Mouse (Mus musculus) activated CD4-positive, CD25-positive, alpha-beta regulatory T cell, adult 4 months (primary cell): ENCODE results near the gene Psma7. TPM values are rescaled to one million over a fixed set of nuclear protein-coding genes. Genes with fewer than 3 reads are reported as not detected.

Experiments used
- ATAC-seq: one replicate; pipeline ENCODE4 v1.8.0; 2017
- polyA plus RNA-seq, 2 experiments: library from polyadenylated mRNA; unstranded; fragments of 100-300 nt; shearing (Covaris generic); gene quantifications; one replicate each; pipeline ENCODE4 v1.2.1; 2017

Psma7 gene
- polyA plus RNA-seq, 2 experiments from 2014 or later, result 466 to 511 TPM

DNA sequence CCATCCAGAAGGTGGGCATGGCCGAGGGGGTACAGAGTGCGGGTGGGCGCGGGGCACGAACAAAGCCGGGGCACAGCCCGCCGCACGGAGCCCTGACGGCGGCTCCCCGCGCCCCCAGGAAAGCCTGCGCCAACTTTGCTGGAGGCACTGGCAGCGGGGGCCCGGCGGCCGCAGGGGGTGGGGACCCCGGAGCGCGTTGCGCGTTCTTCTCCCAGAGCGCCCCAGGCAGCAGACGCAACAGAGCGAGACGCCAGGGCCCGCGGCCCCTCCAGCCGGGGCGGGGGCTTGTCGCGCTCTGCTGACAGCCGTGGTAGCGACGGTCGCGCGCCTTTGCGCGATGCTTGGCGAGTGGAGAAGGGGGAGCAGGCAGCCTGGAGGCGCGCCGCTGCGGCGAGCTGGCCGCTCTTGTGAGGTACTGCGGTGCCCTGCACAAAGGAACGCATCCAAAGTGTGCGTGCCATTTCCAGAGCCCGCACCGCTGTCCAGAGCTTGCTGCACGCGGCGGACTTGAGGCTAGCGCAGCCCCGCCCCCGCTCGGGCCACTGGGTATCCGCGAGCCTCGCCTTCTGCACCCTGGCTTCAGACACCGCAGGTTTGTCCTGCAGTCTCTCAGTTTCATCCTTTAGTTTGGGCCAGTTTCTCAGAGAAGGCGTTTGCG is 754 bp upstream of the Psma7 start:
- peak; percentile 8 for ATAC-seq

DNA sequence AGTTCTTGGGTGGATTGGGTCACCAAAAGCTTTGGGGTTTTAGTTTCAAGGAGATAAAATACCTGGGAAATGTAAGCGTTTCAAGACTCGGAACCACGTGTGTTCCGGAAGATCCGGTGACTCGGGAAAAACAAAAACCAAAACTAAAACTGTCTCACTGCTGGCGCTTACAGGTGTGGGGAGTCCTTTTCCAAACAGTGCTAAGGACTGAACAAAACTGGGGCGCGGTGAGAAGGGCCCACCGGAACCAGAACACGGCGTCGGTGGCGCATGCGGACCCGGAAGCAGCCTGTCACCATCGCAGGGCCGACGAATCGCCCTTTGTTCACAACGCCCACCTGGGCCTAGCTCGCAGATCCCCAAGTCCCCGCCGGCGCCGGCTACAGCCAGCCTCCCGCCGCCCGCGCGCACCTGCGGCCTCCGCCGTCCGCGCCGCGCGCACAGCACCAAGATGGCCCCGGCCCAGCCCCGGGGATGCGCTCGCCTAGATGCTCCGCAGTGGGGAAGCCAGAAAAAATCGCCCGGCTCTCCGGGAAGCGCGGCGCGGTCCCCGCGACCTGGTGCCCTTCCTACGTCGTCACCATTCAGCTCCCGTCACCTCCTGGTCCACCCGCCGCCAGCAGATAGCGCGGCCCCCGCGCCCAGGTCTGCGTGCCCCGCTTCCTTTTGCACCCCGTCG is 517 bp downstream of the Psma7 start:
- peak; percentile 44 for ATAC-seq

DNA sequence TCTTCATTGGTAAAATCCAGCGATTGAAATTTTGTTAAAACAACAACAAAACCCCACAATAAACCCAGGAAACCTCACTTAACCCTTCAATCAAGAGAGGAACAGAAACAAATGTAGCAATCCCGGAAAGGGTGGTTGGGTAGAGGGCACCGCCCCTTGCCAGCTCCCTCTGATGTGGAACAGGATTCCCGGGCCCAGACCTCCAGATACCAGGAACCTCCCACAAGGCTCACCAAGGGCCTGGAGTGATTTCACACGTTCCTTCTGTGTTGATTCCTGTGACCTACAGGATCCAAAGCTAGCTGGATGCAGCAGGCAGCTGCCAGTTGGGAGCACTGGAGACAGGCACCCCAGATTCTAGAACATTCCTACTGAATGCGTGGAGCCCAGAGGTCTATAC is 1.8 kb downstream of the Psma7 start:
- no peak for ATAC-seq

DNA sequence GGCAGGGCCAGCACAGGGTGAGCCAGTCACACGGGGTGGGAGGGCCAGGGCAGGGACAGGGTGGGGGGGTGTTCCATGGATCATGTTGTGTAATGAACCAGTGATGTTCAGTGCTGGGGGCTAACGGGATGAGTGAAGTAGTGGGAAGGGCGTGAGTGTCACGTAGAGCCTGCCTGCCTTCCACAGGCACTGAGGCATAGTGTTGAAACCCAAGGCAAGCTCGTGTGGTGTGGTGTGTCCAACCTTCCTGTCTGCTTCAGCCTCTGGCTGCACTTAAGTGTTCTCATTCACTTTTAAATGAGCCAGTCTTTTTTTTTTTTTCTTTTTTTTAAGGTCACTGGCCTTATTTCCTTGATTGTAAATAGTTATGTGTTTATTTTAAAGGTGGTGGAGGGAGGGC is 7.5 kb downstream of the Psma7 start:
- ATAC-seq, result no peak

DNA sequence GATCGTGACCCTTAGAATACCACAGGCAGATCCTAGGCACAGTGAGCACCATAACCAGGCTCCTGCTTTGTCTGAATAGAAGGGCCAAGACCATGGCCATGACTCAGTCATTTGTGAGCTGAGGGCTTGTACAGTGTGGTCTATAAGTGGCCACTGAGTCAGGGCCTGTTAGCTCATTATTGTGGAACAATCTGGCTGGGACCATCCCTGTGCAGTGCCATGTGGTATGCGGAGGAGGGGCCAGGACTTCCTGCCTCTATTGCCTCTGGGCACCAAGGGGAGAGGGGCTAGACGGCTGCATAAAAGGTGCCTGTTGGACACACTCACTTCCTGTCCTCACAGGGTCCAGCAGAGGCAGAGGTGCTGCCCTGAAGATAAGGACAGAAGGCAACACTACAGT is 8.3 kb downstream of the Psma7 start:
- ATAC-seq, result no peak

DNA sequence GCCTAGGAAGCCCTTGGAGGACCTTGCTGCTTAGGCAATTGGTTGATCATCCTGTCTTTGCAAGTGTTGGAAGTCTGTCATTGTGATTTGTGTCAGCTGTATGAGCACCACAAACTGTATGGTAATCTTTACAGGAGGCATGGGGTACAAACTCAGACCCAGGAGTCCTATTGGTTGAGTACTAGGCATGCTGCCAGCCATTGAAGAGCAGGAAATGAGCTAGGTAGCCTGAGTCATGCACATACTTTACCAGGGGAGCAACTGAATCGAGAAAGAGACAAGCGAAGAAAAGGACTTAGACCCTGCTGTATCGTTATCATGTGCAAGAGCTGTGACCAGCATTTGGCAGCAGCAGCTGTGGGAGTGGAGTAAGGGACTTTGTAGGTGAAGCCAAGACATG is 9.3 kb downstream of the Psma7 start:
- no peak for ATAC-seq

DNA sequence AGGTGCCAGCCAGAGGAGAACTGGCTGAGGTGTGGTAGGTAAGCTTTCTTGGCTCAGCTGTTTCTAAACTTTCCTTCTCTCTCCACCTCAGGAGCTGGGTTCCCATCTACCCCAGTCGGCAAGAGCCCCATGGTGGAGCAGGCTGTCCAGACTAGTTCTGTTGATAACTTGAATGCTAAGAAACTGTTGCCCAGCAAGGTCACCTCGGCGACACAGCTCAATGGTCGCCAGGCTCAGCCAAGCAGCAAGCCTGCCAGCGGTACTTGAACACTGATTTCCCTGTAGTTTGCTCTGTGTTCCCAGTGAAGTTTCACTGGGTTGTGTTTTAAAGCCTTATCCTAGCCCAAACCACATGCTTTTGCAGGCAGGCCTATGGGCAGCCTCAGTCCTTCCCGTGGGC is 11.0 kb downstream of the Psma7 start:
- no peak for ATAC-seq

DNA sequence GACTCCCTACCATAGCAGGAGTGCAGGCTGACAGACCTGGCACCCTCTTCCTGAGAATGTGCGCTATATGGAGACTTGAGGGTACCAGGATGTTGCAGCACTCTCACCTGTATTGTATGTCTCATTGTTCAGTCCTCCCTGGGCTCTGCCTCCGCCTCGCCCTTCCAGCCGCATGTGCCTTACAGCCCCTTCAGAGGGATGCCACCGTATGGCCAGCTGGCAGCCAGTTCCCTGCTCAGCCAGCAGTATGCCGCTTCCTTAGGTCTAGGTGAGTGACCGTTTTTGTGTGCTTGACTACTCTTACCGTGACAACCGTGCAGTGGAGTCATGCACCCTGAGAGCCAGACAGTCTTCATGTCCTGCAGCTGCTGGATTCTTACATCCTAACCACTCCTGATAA is 14.5 kb downstream of the Psma7 start:
- no peak for ATAC-seq

DNA sequence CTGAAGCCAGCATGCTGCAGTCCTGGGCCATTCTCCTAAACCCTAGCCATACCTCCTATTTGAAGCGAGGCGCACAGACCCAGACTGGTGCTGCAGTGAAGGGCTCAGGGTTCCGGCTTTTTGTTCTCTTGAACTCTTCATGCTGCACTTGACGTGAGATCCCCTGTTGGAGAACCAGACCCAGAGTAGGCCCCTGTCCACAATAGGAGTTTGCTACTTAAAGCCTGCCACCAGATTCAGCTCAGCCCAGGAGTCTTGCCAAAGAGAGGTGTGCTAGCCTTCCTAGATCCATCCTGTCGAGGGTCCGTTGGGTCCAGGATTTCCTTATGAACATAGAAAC is 16.4 kb downstream of the Psma7 start:
- ATAC-seq, result no peak

DNA sequence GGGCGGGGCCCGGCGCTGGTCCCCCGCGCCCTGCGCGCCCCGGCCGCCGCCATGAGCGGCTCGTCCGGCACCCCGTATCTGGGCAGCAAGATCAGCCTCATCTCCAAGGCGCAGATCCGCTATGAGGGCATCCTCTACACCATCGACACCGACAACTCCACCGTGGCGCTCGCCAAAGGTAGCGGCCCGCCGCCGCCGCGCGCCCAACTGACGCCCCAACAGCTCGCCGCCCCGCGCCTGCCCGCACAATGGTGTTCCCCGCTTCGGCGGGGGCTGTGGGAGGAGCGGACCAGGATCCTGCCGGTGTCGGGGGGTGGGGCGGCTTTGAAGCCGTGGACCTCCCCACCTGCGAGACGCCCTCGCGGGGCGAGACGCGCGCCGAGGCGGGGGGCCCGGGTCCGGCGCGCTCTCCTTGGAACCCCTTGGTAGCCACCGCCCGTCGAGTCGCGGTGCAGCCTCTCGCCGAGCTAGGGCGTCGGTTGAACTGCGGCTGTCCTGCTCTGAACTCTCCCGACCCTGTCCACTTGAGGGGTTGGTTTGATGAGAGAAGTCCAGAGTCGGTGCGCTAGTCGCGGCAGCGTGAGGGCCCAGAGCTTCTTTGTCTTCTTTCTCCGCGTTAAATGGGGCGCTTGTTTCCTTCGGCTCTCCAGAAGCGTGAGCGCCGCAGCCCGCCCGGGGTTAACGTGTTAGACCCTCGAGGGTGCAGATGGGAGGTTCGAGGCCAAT is 16.9 kb downstream of the Psma7 start:
- peak; percentile 5 for ATAC-seq

DNA sequence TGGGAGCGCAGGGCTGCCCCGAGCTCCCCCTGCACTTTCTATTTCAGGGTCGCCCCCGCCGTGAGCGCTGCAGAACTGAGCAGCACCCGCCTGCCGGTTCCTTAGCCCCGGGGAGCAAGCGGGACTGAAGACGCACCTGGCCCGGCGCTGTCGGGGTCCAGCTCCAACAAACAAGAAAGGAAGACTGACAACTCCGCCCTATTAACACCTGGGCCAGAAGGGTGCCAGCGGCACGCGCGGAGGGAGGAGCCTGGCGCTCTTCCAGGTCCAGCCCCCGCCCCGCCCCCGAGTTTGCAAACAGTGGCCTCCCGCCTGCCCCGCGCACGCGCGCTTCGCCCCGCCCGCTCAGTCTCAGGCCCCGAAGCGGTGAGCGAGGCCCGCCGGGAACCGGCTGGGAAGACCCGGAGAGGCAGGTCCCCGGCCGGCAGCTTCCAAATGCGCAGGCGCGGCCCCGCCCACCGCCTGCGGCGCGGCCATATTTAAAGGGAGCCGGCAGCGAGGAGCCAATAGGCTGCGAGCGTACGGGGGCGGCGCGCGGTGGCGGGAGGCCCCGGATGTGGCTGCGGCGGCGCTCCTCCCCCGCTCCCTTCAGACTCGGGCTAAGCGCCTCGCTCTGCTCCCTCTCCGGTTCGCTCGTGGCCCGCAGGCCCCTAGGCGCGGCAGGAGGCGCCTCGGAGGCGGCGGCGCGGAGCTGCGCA is 17.7 kb downstream of the Psma7 start, which contains the start of gene Lsm14b:
Gene Lsm14b (plus strand): TSS at position 587 of the 698 bp plus-strand sequence.
- ATAC-seq, result peak; percentile 88

DNA sequence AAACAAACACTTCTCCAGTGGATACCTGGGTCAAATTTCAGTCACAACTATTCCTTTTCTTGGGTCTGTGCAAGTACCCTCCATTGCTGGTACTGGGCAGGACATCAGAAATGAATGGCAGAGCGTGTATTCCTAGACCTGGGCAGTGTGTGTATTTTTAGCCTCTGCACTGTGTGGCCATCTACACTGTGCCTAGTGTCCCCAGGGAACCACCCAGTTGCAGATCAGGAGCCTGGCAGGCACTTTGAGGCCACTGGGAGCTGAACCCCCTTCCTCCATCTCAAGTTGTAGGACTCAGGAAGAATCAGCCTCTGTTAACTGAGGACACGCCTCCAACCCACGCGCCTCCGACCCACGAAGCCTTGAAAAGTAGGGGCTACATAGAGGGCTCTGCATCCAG is 19.5 kb downstream of the Psma7 start:
- ATAC-seq, result no peak

DNA sequence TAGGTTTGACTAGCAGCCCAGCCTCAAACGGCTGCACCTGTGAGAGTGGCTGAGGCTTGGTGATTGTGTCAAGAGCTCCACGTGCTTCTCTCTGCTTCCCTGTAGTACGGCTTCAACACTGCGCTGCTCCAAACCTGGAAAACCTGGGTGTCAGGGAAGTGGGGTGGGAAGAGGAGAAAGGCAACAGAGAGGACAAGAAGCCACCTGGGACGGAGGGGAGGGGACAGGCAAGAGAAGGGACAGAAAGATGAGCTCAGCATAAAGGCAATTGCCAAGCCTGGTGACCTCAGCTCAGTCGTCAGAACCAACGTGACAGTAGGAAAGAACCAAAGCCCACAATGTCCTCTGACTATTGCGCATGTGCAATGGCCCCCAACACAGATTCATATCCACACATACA is 21.3 kb downstream of the Psma7 start:
- no peak for ATAC-seq

DNA sequence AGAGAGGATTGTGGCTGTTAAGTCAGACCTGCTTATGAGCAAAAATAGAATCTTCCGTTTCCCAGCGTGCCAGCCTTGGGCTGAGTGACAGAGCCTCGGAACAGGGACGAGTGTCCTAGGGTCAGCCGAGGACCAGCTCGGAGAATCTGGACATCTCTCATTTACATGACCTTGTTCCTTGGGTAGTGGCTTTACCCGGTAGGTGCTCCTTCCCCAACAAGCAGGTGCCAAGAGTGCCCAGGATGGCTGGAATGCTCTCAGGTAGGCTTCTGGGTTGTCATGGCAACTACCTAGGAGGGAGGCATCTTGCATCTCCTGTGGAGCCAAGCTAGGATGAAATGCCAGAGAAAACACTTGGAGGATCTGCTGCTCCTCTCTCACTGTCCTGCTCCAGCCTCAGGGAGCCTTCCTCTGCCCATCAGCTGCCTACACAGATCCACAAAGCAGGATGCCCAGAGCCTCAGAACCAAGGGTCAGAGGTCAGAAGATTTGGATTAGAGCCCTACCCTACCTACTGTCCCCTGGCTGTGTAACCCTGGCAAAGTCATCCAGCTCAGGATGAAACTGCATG is 22.1 kb downstream of the Psma7 start:
- no peak for ATAC-seq

DNA sequence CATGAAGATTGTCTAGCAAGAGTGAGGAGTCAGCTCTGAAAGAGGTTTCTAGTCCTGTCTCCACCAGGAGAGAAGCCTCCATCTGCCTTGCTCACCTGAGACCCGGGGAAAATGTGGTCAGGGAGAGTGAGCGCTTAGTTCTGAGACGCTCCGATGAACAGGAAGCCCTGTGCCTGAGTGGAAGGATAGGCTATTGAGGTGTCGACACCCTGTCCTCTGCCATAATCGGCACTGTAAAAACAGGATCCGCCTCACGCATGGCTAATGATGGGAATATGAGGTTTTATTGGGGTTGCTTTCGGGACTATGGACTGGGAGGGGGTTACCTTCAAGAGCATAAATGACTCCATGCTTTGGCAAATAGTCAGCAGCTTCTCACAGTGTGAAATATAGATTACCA is 23.7 kb downstream of the Psma7 start:
- ATAC-seq, result no peak

DNA sequence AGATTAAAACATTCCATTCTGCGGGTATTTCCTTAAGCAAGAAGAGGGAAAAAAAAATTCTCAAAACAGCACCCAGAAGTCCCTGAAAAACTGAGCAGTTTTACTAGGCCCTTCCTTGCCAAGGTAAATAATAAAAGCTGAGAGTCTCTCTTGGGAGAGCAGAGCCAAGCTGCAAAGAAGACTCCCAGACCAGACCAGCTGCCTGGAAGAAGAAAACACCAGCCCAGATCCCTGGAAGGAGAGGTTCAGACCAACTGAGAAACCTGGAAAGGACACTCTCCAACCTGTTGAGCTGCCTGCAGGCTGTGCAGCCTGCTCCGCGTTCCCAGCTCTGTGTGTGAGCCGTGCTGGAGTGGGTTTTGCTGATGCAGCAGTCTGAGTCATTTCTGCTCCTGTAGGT is 24.6 kb downstream of the Psma7 start:
- no peak for ATAC-seq

DNA sequence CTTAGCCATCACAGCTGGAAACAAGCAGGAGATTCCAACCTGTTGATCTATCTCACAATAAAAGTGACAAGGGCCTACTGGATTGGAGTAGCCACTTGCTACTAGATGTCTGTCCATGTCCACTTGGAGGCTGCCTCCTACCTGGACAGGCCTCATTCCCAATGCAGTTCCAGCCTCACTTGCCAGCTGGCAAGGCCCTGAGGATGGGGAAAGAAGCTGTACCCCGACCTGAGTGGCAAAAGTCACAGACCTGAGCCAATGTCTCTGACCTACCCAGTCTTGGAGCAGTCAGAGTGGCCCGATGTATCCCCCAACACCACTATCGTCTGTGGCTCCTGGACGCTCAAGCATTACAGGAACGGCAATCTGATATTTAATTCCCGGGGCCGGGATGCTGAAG is 28.5 kb downstream of the Psma7 start:
- no peak for ATAC-seq

DNA sequence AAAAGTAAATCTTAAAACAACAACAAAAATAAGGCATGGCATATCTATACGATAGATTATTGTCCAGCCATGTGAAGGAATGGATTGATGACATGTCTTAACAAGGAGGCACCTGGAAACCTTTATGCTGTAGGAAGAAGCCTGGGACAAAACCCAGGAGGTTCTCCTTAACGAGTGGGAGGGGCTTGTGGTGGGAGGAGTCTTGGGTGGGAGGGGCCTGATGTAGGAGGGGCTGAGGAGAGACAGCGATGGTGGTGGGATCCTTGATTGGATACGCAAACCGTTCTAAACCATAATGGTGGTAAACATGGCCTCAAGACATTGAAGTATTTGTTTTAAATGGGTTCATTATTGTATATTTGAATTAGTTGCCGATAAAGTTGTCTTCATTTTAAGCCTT is 30.9 kb downstream of the Psma7 start:
- ATAC-seq, result no peak

DNA sequence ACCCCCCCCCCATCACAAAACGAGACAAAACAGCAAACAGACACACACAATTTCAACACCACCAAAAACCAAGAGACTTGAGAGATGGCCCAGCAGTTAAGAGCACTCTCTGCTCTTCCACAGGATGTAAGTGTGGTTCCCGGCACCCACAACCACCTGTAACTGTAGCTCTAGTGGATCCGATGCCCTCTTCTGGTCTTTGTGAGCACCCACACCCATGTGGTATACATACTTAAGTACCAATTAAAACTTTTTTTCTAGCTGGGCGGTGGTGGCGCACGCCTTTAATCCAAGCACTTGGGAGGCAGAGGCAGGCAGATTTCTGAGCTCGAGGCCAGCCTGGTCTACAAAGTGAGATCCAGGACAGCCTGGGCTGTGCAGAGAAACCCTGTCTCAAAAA is 31.5 kb downstream of the Psma7 start:
- ATAC-seq, result no peak

DNA sequence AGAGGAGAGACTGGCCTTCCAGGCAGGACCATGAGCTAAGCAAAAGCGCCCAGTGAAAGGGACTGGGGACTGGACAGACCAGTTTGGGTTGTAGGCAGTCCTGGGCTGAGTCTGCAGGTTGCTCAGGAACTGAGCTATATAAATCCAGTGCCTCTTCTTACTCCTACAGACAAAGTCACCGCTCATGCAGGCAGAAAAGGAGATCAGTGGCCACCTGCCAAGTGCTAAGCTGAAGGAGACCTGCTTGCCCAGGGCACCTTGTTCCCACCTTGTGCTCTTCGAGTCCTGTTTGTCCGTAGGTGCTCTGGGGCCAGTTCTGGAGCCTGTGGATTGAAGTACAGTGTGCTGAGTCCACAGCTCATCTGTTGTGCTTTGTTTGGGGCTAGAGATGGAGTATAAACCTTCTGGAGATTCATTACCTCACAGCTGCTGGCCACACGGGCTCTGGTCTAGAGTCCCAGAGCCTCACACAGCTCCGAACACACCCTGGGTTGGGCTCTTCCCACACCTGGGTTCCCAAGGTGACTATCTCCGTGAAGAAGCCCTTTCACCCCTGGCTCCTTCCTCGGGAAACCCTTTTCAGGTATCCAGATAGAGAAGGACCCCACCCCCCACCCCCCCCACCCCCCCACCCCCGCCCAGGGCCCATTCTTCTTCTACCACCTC is 35.7 kb downstream of the Psma7 start:
- no peak for ATAC-seq

DNA sequence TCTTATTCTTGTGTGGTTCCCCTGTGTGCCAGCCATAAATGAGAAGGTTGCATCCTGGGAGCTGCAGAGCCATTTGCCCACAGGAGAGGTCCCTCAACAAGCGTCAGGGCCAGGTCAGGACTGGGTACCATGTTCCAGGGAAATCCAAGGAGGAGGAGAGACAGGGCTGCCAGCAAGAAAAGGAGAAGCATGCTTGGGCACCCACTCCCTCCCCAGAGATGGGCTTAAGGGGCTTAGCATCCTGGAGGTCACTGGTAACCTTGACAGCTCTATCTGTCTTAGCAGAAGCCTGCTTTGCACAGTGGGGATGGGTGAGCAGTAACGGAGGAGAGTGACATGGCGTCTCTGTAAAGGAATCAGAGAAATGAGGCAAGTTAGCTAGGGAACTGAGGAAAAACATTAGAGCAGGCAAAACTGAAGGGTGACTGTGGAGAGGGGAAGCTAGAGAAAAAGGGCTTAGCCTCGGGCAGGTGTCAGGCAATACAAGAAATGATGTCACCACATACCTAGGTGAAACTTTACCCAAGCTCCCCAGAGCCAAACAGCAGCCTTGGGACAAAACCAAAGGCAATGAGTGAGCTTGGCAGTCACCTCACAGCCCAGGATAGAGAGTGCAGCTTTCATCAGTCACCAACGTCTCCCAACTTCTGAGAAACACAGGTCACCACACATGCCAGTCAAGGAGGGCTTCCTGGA is 36.4 kb downstream of the Psma7 start:
- no peak for ATAC-seq

DNA sequence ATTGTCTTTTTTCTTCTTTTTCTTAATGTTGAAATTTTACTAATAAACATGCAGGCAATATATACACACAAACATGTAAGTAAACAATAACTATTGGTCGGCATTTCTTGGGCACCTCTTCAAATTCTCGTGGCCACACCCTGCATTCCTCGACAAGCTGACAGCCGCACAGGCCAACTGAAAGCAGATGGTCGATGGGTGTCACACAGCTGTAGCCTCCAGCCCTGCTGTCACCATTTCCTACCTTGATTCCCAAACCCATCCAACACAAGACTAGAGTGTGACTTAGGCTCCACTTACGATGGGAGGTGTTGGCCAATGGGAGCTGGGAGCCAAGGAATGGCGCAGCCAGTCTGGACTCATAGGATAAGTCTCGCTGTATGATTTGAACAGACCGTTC is 40.6 kb downstream of the Psma7 start:
- no peak for ATAC-seq
